Mouse (Mus musculus): ENCODE results near the gene Fxr1. TPM values are rescaled to one million over a fixed set of nuclear protein-coding genes. Genes with fewer than 3 reads are reported as not detected.
A peak's percentile ranks its signal among the peaks of the same experiment; 100 is the strongest.

The Fxr1 gene
- polyA plus RNA-seq, 1 experiment from 2014 or later = 72.9 TPM

GRCm38 (mm10) chr3:34003860-34004259 is 15.9 kb upstream of the Fxr1 start:
- Histone ChIP-seq H3K4me2 (no peak overlapping the region), H3K36me3 (ENCODE audit: control insufficient read depth, insufficient read depth, low read length) (no peaks in the 10 kb centered on the region), H3K27ac (ENCODE audit: low read depth, low read length) (no peak overlapping the region), H3K4me3 (ENCODE audit: low read depth, low read length) (no peak overlapping the region), H3K27me3 (ENCODE audit: control insufficient read depth, insufficient read depth, low read length) (no peaks in the 10 kb centered on the region), H3K9ac (ENCODE audit: low read length) (no peak overlapping the region), H3K4me1 (ENCODE audit: control insufficient read depth, insufficient read depth, low read length) (no peaks in the 10 kb centered on the region), H3K9me3 (ENCODE audit: control insufficient read depth, low read length) (no peaks in the 10 kb centered on the region)
- ATAC-seq (ENCODE audit: low FRiP score) (no peak), DNase-seq (ENCODE audit: low spot score, missing footprints) (no peak)
- 88% methylated on average over 3 of the region's 3 CpGs for WGBS

GRCm38 (mm10) chr3:34006301-34006700 is 13.4 kb upstream of the Fxr1 start:
- Histone ChIP-seq H3K9me3 (ENCODE audit: control insufficient read depth, low read length) (no peaks in the 10 kb centered on the region), H3K4me1 (ENCODE audit: control insufficient read depth, insufficient read depth, low read length) (no peaks in the 10 kb centered on the region), H3K4me2 (no peak overlapping the region), H3K4me3 (ENCODE audit: low read depth, low read length) (no peak overlapping the region), H3K27me3 (ENCODE audit: control insufficient read depth, insufficient read depth, low read length) (no peaks in the 10 kb centered on the region), H3K27ac (ENCODE audit: low read depth, low read length) (no peak overlapping the region), H3K36me3 (ENCODE audit: control insufficient read depth, insufficient read depth, low read length) (no peaks in the 10 kb centered on the region), H3K9ac (ENCODE audit: low read length) (no peak overlapping the region)
- DNase-seq (ENCODE audit: low spot score, missing footprints) = no peak
- 42% methylated on average over 2 of the region's 2 CpGs for WGBS
- no peak for ATAC-seq (ENCODE audit: low FRiP score)

- no peaks in the 10 kb centered on the region for H3K9me3 ChIP-seq (ENCODE audit: control insufficient read depth, low read length)
- no peak overlapping the region for H3K4me3 ChIP-seq (ENCODE audit: low read depth, low read length)
- no peak overlapping the region for H3K9ac ChIP-seq (ENCODE audit: low read length)
- no peaks in the 10 kb centered on the region for H3K36me3 ChIP-seq (ENCODE audit: control insufficient read depth, insufficient read depth, low read length)
- H3K27ac ChIP-seq (ENCODE audit: low read depth, low read length) = no peak overlapping the region
- no peak overlapping the region for H3K4me2 ChIP-seq
- H3K4me1 ChIP-seq (ENCODE audit: control insufficient read depth, insufficient read depth, low read length) = no peaks in the 10 kb centered on the region
- 72% methylated on average over 3 of the region's 3 CpGs for WGBS
- ATAC-seq (ENCODE audit: low FRiP score) (no peak), DNase-seq (ENCODE audit: low spot score, missing footprints) (no peak)
- H3K27me3 ChIP-seq (ENCODE audit: control insufficient read depth, insufficient read depth, low read length) = no peaks in the 10 kb centered on the region
Observed at GRCm38 (mm10) chr3:34006824-34007223, 12.9 kb upstream of the Fxr1 start.

- Histone ChIP-seq H3K36me3 (ENCODE audit: control insufficient read depth, insufficient read depth, low read length) (no peaks in the 10 kb centered on the region), H3K4me3 (ENCODE audit: low read depth, low read length) (no peak overlapping the region), H3K9ac (ENCODE audit: low read length) (no peak overlapping the region), H3K4me1 (ENCODE audit: control insufficient read depth, insufficient read depth, low read length) (no peaks in the 10 kb centered on the region), H3K27me3 (ENCODE audit: control insufficient read depth, insufficient read depth, low read length) (no peaks in the 10 kb centered on the region), H3K9me3 (ENCODE audit: control insufficient read depth, low read length) (no peaks in the 10 kb centered on the region), H3K4me2 (no peak overlapping the region), H3K27ac (ENCODE audit: low read depth, low read length) (no peak overlapping the region)
- DNase-seq (ENCODE audit: low spot score, missing footprints) (no peak), ATAC-seq (ENCODE audit: low FRiP score) (no peak)
- 48% methylated on average over 4 of the region's 4 CpGs for WGBS
Observed at GRCm38 (mm10) chr3:34007611-34008010, 12.1 kb upstream of the Fxr1 start.

GRCm38 (mm10) chr3:34008191-34008590 is 11.6 kb upstream of the Fxr1 start:
- H3K9me3 ChIP-seq (ENCODE audit: control insufficient read depth, low read length) = no peaks in the 10 kb centered on the region
- WGBS = 85% methylated on average over 6 of the region's 6 CpGs
- no peak overlapping the region for H3K27ac ChIP-seq (ENCODE audit: low read depth, low read length)
- H3K36me3 ChIP-seq (ENCODE audit: control insufficient read depth, insufficient read depth, low read length) = no peaks in the 10 kb centered on the region
- no peak overlapping the region for H3K4me3 ChIP-seq (ENCODE audit: low read depth, low read length)
- no peak overlapping the region for H3K9ac ChIP-seq (ENCODE audit: low read length)
- no peaks in the 10 kb centered on the region for H3K27me3 ChIP-seq (ENCODE audit: control insufficient read depth, insufficient read depth, low read length)
- no peaks in the 10 kb centered on the region for H3K4me1 ChIP-seq (ENCODE audit: control insufficient read depth, insufficient read depth, low read length)
- no peak overlapping the region for H3K4me2 ChIP-seq
- no peak for DNase-seq (ENCODE audit: low spot score, missing footprints)
- ATAC-seq (ENCODE audit: low FRiP score) = no peak

GRCm38 (mm10) chr3:34020382-34021258 is 877 bp downstream of the Fxr1 start:
- peak overlapping the region; percentile 96 for H3K4me3 ChIP-seq (ENCODE audit: low read depth, low read length)
- under 1% methylated on average over 45 of the region's 70 CpGs for WGBS
- H3K4me2 ChIP-seq = peak overlapping the region; percentile 75
- H3K27me3 ChIP-seq (ENCODE audit: control insufficient read depth, insufficient read depth, low read length) = no peaks in the 10 kb centered on the region
- peak; percentile 74 for ATAC-seq (ENCODE audit: low FRiP score)
- H3K4me1 ChIP-seq (ENCODE audit: control insufficient read depth, insufficient read depth, low read length) = peaks cover 2% of the 10 kb centered on the region
- H3K36me3 ChIP-seq (ENCODE audit: control insufficient read depth, insufficient read depth, low read length) = no peaks in the 10 kb centered on the region
- DNase-seq (ENCODE audit: low spot score, missing footprints) = peak; percentile 94
- H3K9me3 ChIP-seq (ENCODE audit: control insufficient read depth, low read length) = no peaks in the 10 kb centered on the region
- H3K9ac ChIP-seq (ENCODE audit: low read length) = peak overlapping the region; percentile 99
- H3K27ac ChIP-seq (ENCODE audit: low read depth, low read length) = peak overlapping the region; percentile 79

GRCm38 (mm10) chr3:34021259-34021828 is 1.6 kb downstream of the Fxr1 start:
- peak overlapping the region; percentile 75 for H3K4me2 ChIP-seq
- H3K27me3 ChIP-seq (ENCODE audit: control insufficient read depth, insufficient read depth, low read length) = no peaks in the 10 kb centered on the region
- peak overlapping the region; percentile 99; the same call in 1 of the 2 replicates for H3K9ac ChIP-seq (ENCODE audit: low read length)
- DNase-seq (ENCODE audit: low spot score, missing footprints) (no peak), ATAC-seq (ENCODE audit: low FRiP score) (no peak)
- H3K27ac ChIP-seq (ENCODE audit: low read depth, low read length) = no peak overlapping the region
- H3K36me3 ChIP-seq (ENCODE audit: control insufficient read depth, insufficient read depth, low read length) = no peaks in the 10 kb centered on the region
- H3K4me3 ChIP-seq (ENCODE audit: low read depth, low read length) = peak overlapping the region; percentile 96
- H3K9me3 ChIP-seq (ENCODE audit: control insufficient read depth, low read length) = no peaks in the 10 kb centered on the region
- peaks cover 2% of the 10 kb centered on the region for H3K4me1 ChIP-seq (ENCODE audit: control insufficient read depth, insufficient read depth, low read length)
- WGBS = 69% methylated on average over 4 of the region's 4 CpGs

GRCm38 (mm10) chr3:34028935-34029334 is 9.2 kb downstream of the Fxr1 start:
- no peak overlapping the region for H3K4me3 ChIP-seq (ENCODE audit: low read depth, low read length)
- H3K36me3 ChIP-seq (ENCODE audit: control insufficient read depth, insufficient read depth, low read length) = no peaks in the 10 kb centered on the region
- H3K4me2 ChIP-seq = no peak overlapping the region
- no peaks in the 10 kb centered on the region for H3K27me3 ChIP-seq (ENCODE audit: control insufficient read depth, insufficient read depth, low read length)
- no peak overlapping the region for H3K9ac ChIP-seq (ENCODE audit: low read length)
- ATAC-seq (ENCODE audit: low FRiP score) (no peak), DNase-seq (ENCODE audit: low spot score, missing footprints) (peak; percentile 56)
- H3K4me1 ChIP-seq (ENCODE audit: control insufficient read depth, insufficient read depth, low read length) = no peaks in the 10 kb centered on the region
- H3K9me3 ChIP-seq (ENCODE audit: control insufficient read depth, low read length) = no peaks in the 10 kb centered on the region
- H3K27ac ChIP-seq (ENCODE audit: low read depth, low read length) = no peak overlapping the region

GRCm38 (mm10) chr3:34030601-34031000 is 10.9 kb downstream of the Fxr1 start:
- Histone ChIP-seq H3K9ac (ENCODE audit: low read length) (no peak overlapping the region), H3K4me1 (ENCODE audit: control insufficient read depth, insufficient read depth, low read length) (no peaks in the 10 kb centered on the region), H3K36me3 (ENCODE audit: control insufficient read depth, insufficient read depth, low read length) (no peaks in the 10 kb centered on the region), H3K4me2 (no peak overlapping the region), H3K9me3 (ENCODE audit: control insufficient read depth, low read length) (no peaks in the 10 kb centered on the region), H3K4me3 (ENCODE audit: low read depth, low read length) (no peak overlapping the region), H3K27ac (ENCODE audit: low read depth, low read length) (no peak overlapping the region), H3K27me3 (ENCODE audit: control insufficient read depth, insufficient read depth, low read length) (no peaks in the 10 kb centered on the region)
- WGBS = 90% methylated on average over 3 of the region's 3 CpGs
- DNase-seq (ENCODE audit: low spot score, missing footprints) (peak; percentile 12), ATAC-seq (ENCODE audit: low FRiP score) (no peak)

All from midbrain, embryonic 11.5 days (tissue).